Mouse (Mus musculus) kidney, embryonic 15.5 days (tissue): ENCODE results near the gene Sfrp2. TPM values are rescaled to one million over a fixed set of nuclear protein-coding genes. Genes with fewer than 3 reads are reported as not detected.
A peak's percentile ranks its signal among the peaks of the same experiment; 100 is the strongest.

Experiments used
- ATAC-seq: fragments of 200-750 bp; cut with Nextera tagmentation; replicated peaks from 2 replicates; pipeline ENCODE4 v1.8.0; 2017; ENCODE audit warnings: moderate TSS enrichment; ENCODE audit not compliant: low FRiP score
- H3K27ac ChIP-seq: fragments of 300-500 bp; sonication (generic); 2 replicates; pipeline ENCODE4 v1.5.1; 2015; ENCODE audit warnings: mild to moderate bottlenecking, inconsistent platforms
- H3K27me3 ChIP-seq: fragments of 300-500 bp; sonication (generic); 2 replicates; pipeline ENCODE4 v1.6.1; 2015; ENCODE audit warnings: inconsistent platforms
- H3K36me3 ChIP-seq: fragments of 300-500 bp; sonication (generic); 2 replicates; pipeline ENCODE4 v1.6.1; 2015; ENCODE audit warnings: inconsistent platforms
- H3K4me1 ChIP-seq: fragments of 300-500 bp; sonication (generic); 2 replicates; pipeline ENCODE4 v1.6.1; 2015; ENCODE audit warnings: inconsistent platforms
- H3K4me2 ChIP-seq: fragments of 300-500 bp; sonication (generic); 2 replicates; pipeline ENCODE4 v1.6.1; 2015; ENCODE audit warnings: moderate library complexity, mild to moderate bottlenecking, inconsistent platforms
- H3K4me3 ChIP-seq: fragments of 300-500 bp; sonication (generic); replicated peaks from 2 replicates; pipeline ENCODE4 v1.5.1; 2015; ENCODE audit warnings: mild to moderate bottlenecking, inconsistent platforms
- H3K9ac ChIP-seq: fragments of 300-500 bp; sonication (generic); 2 replicates; pipeline ENCODE4 v1.6.1; 2015; ENCODE audit warnings: mild to moderate bottlenecking, inconsistent platforms
- H3K9me3 ChIP-seq: fragments of 300-500 bp; sonication (generic); replicated peaks from 2 replicates; pipeline ENCODE4 v1.6.1; 2016; ENCODE audit warnings: inconsistent platforms
- WGBS: fragments of 180-500 bp; shearing (Covaris S2); methylation state at CpG from one replicate; pipeline ENCODE4 v1.1.7; 2015; ENCODE audit warnings: mixed read lengths; 5-methylcytosine and 5-hydroxymethylcytosine counted together
- polyA plus RNA-seq: library from polyadenylated mRNA; unstranded; fragments of >200 nt; fragmentation: Nextera tagmentation; extraction: Ambion mirVana; gene quantifications from 2 replicates; pipeline ENCODE4 v1.2.1, GENCODE M21; 2015

The Sfrp2 gene
- 175 and 225 TPM in 2 replicates for polyA plus RNA-seq

DNA sequence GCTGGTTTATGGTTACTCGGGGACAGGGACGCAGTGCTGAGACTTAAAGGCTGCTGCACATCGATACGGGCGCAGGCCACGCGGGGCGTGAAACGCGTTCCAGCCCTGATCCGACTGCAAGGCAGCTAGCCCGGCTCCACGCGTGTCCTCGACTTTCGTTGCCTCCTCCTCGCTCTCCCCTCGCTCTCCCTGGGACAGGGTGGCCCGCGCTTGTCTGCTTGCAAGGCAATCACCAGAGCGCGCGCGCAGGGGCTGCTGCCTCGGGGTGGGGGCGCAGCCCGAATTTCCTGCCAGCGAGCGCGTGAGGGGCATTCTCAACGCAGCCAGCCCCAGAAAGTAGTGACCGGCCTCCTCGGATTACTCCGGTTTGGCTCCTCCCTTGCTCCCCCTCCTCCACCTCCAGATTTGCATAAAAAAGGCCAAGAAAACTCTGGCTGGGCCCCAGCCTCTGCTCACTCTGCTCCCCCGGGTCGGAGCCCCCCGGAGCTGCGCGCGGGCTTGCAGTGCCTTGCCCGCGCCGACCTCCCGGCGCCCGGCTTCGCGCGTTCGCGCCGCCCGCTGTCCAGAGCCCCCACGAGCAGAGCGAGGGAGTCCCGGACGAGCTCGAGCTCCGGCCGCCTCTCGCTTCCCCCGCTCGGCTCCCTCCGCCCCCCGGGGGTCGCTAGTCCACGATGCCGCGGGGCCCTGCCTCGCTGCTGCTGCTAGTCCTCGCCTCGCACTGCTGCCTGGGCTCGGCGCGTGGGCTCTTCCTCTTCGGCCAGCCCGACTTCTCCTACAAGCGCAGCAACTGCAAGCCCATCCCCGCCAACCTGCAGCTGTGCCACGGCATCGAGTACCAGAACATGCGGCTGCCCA is at the start of gene Sfrp2:
Sfrp2 (plus strand) TSS at position 451 of the 855 bp plus-strand sequence.
- Histone ChIP-seq H3K4me3 (peak within 1 kb of the TSS; percentile 59), H3K4me2 (peak within 1 kb of the TSS; percentile 97), H3K36me3 (peaks cover 8% of the 10 kb centered on the region), H3K4me1 (peaks cover 45% of the 10 kb centered on the region), H3K27me3 (peaks cover 39% of the 10 kb centered on the region), H3K27ac (peak within 1 kb of the TSS; percentile 45), H3K9ac (peak within 1 kb of the TSS; percentile 64), H3K9me3 (no peaks in the 10 kb centered on the region)
- under 1% methylated on average over 79 of the region's 82 CpGs for WGBS
- peak; percentile 90 for ATAC-seq

DNA sequence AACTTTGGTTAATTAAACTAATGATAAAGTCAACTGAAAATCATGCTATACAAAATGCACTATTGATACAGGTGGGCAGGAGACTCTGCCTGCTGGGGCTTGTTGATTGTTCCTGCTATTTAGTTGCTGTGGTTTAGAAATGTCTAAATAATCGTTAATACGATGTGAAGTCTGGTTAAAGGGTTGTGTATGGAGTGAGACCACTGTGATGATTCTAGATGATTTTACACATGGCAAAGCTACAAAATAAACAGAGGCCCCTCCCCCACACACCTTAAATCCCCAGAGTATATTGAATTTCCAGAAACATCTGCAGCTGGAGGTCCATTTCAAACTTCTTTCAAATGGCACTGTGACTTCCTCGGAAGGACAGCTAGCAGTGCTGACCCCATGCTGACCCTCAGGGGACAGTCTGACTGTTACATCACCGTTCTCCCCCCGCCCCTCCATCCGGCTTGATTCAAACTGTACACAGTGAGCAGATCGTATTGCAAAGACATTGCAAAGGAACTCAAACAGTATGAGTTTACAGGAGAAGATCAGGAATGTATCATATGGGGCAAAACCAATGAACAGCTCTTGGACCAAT is 48.4 kb upstream of the Sfrp2 start:
- ATAC-seq = peak; percentile 69
- no peak overlapping the region for H3K27ac ChIP-seq
- no peak overlapping the region for H3K4me3 ChIP-seq
- H3K4me1 ChIP-seq = peaks cover 8% of the 10 kb centered on the region
- no peaks in the 10 kb centered on the region for H3K36me3 ChIP-seq
- no peak overlapping the region for H3K4me2 ChIP-seq
- no peak overlapping the region for H3K9ac ChIP-seq
- H3K9me3 ChIP-seq = no peaks in the 10 kb centered on the region
- 16% methylated on average over 7 of the region's 7 CpGs for whole genome bisulfite sequencing
- H3K27me3 ChIP-seq = no peaks in the 10 kb centered on the region

DNA sequence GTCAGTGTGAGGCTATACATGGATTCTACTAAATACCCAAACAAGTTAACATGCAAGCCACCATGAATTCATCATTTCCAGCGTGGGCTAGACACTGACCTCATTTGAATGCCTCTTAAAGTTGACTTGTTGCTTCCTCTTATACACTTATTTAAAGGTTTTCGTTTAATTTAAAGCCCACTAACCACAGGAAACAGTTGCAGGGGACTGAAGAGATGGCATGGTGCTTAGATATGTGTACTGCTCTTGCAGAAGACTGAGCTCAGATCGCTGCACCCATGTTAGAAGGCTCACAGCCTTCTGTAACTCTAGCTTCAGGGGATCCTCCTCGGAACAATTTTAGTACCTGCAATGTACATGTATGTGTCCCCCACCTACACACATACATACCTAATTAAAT is 47.5 kb upstream of the Sfrp2 start:
- Histone ChIP-seq H3K36me3 (no peaks in the 10 kb centered on the region), H3K4me2 (no peak overlapping the region), H3K9me3 (no peaks in the 10 kb centered on the region), H3K9ac (no peak overlapping the region), H3K27ac (no peak overlapping the region), H3K4me3 (no peak overlapping the region), H3K4me1 (peaks cover 8% of the 10 kb centered on the region), H3K27me3 (no peaks in the 10 kb centered on the region)
- WGBS = 77% methylated on average over 4 of the region's 4 CpGs
- no peak for ATAC-seq

DNA sequence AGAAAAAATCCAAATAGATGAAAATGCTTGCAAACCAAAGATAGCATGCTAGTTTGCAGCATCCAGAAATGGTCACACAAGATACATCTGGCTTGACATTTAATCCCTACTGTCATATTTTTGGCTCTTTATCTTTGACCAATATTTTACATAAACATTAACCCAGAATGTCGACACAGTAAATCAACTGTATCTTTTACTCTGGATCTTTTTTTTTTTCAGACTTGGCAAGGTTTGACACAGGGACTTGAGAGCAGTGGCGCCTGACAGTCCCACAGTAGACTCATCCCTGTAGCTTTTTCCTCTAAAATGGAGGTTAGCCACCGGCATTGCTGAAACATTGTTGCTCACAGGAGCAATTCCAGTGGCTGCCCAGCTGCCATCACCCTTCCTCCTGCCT is 37.9 kb upstream of the Sfrp2 start:
- ATAC-seq = no peak
- 70% methylated on average over 3 of the region's 3 CpGs for WGBS
- Histone ChIP-seq H3K4me1 (no peaks in the 10 kb centered on the region), H3K36me3 (no peaks in the 10 kb centered on the region), H3K9ac (no peak overlapping the region), H3K9me3 (no peaks in the 10 kb centered on the region), H3K4me2 (no peak overlapping the region), H3K27me3 (no peaks in the 10 kb centered on the region), H3K4me3 (no peak overlapping the region), H3K27ac (no peak overlapping the region)

DNA sequence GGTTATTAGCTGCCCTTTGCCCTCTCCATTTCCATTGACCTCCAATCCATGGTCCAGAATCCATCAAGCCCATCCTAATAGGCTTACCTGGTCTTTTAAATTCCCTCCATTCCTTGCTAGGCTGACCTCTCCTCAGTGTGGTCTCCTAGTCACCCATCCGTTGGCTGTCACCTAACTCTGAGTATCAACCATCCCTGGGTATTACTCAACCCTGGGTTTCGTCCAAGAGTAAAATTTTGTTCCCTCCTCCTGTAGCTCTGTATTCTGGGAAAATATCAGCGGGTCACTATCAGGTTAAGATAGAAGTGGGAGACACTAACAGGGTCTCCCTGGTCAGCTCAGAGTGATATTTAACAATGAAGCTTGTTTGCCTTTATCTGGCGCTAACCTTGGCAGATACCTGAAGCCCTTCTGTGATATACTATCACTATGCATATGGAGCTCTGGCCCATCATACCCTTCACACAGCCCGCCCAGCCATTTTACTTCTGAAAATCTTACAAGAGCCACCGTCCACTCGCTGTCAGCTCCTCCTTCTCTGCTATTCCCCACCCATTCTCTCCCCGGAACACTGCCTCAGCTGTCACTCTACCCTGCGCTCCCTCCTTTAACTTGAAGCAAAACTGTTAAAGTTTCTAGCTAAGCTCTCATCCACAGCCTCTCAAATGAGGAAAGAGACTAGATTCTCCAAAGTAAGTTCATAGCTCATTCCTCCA is 37.3 kb upstream of the Sfrp2 start:
- Histone ChIP-seq H3K27ac (no peak overlapping the region), H3K27me3 (no peaks in the 10 kb centered on the region), H3K9ac (no peak overlapping the region), H3K4me1 (0 out of 2 replicates have a peak, but pooled peaks cover 2% of the 10 kb centered on the region), H3K9me3 (no peaks in the 10 kb centered on the region), H3K4me3 (no peak overlapping the region), H3K36me3 (no peaks in the 10 kb centered on the region), H3K4me2 (no peak overlapping the region)
- WGBS = 84% methylated on average over 9 of the region's 9 CpGs
- ATAC-seq = no peak

DNA sequence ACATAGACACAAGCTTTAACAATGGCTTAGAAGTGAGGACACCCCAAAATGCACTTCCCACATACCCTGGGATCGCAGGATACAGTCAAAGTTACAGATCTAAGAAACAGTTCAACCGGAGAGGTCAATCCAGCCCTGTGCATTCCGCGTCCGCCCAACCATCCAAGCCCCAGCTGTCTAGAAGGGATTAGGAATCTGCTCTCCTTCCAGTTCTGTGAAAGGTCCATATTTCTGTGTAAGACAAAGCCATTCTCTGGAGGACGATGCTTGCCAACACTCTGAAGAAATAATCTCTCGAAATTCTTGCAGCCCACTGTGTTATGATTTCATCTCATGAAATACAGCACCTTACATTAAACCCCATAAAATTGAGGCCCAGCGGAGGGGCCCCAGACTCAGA is 32.1 kb upstream of the Sfrp2 start:
- H3K27ac ChIP-seq = no peak overlapping the region
- WGBS = 67% methylated on average over 8 of the region's 8 CpGs
- H3K4me1 ChIP-seq = 0 out of 2 replicates have a peak, but pooled peaks cover 5% of the 10 kb centered on the region
- no peaks in the 10 kb centered on the region for H3K9me3 ChIP-seq
- no peak overlapping the region for H3K9ac ChIP-seq
- H3K36me3 ChIP-seq = no peaks in the 10 kb centered on the region
- H3K4me2 ChIP-seq = no peak overlapping the region
- ATAC-seq = no peak
- H3K4me3 ChIP-seq = no peak overlapping the region
- no peaks in the 10 kb centered on the region for H3K27me3 ChIP-seq

DNA sequence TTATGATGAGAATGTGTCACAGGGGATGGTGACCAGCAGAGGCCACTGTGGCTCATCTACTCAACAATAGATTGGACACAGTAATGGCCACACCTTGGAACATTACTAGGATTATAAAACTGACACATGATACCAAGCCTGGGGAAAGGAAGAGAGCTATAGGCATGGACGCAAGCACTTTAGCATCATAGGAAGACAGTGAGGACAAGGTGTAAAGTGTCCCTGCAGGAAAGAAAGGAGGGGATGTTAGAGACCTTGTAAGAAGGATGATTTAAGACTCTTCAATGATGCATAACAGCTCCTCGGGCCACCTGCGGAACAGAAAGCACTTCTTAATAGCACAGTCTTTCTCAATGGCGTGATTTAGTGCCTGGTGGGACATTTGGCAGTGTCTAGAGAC is 29.1 kb upstream of the Sfrp2 start:
- Histone ChIP-seq H3K9me3 (no peaks in the 10 kb centered on the region), H3K4me3 (no peak overlapping the region), H3K36me3 (no peaks in the 10 kb centered on the region), H3K27me3 (no peaks in the 10 kb centered on the region), H3K4me2 (no peak overlapping the region), H3K4me1 (0 out of 2 replicates have a peak, but pooled peaks cover 5% of the 10 kb centered on the region), H3K9ac (no peak overlapping the region), H3K27ac (no peak overlapping the region)
- peak; percentile 77 for ATAC-seq
- WGBS = 32% methylated on average over 4 of the region's 4 CpGs

DNA sequence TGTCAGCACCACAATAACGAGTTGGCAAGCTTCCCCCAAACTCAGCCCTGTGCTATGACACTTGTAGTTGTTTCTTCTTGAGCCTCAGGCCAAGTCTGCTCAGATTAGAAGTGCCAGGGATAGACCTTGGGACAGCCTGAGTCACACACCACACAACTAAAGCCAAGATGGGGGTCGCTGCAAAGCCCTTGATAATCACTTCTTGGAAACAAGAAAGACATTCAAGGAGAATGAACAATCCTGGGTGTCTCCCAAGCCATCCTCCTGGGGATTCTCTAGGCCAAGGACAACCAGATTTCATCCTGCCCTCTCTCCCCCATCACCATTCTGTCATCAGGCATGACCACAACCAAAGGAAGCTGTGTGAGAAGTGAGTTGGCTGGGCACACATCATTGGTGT is 25.9 kb upstream of the Sfrp2 start:
- Histone ChIP-seq H3K4me1 (no peaks in the 10 kb centered on the region), H3K9ac (no peak overlapping the region), H3K4me3 (no peak overlapping the region), H3K4me2 (no peak overlapping the region), H3K27ac (no peak overlapping the region), H3K9me3 (no peaks in the 10 kb centered on the region), H3K36me3 (no peaks in the 10 kb centered on the region), H3K27me3 (no peaks in the 10 kb centered on the region)
- no peak for ATAC-seq
- 71% methylated on average over 2 of the region's 2 CpGs for WGBS

DNA sequence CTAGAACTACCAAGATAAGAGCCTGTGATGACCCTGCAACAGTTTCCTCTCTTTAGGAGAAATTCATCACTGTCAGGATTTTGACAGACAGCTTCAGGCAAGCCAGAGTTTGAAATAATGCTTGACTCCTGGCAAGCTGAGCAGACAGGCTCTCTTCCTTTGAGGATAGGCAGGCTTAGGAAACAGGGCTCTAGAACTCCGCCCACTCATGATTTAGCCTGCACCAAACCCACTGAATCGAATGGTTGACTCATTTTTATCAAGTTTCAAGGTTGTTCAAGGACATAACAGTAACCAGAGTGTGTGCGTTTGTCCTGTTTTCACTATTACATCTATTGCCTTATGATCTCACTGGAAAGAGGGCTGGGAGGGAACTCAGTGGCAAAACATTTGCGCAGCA is 18.8 kb upstream of the Sfrp2 start:
- Histone ChIP-seq H3K27me3 (no peaks in the 10 kb centered on the region), H3K9me3 (no peaks in the 10 kb centered on the region), H3K4me2 (no peak overlapping the region), H3K9ac (no peak overlapping the region), H3K36me3 (no peaks in the 10 kb centered on the region), H3K4me3 (no peak overlapping the region), H3K27ac (no peak overlapping the region), H3K4me1 (no peaks in the 10 kb centered on the region)
- 81% methylated on average over 4 of the region's 4 CpGs for WGBS
- ATAC-seq = no peak

DNA sequence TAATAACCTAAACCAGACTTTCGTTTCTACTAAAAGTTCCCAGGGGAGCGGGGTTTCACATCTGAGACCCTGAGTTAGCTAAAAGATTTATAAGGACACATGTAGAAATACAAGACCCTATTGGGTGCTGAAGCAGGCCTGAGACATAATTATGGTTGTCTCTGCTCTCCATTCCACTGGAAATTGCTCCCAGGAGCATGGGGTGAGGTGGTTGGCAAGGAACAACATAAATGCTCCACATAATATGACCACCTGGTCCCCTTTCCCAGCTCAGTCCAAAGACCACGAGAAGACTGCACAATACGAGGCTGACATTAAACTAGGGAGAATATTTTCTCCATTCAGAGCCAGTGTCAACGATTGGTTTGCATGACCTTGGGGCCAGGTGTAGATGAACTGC is 18.2 kb upstream of the Sfrp2 start:
- no peak overlapping the region for H3K9ac ChIP-seq
- no peaks in the 10 kb centered on the region for H3K9me3 ChIP-seq
- no peaks in the 10 kb centered on the region for H3K36me3 ChIP-seq
- ATAC-seq = no peak
- no peaks in the 10 kb centered on the region for H3K27me3 ChIP-seq
- H3K4me2 ChIP-seq = no peak overlapping the region
- H3K4me3 ChIP-seq = no peak overlapping the region
- no peak overlapping the region for H3K27ac ChIP-seq
- no peaks in the 10 kb centered on the region for H3K4me1 ChIP-seq
- 61% methylated on average over 5 of the region's 5 CpGs for WGBS

DNA sequence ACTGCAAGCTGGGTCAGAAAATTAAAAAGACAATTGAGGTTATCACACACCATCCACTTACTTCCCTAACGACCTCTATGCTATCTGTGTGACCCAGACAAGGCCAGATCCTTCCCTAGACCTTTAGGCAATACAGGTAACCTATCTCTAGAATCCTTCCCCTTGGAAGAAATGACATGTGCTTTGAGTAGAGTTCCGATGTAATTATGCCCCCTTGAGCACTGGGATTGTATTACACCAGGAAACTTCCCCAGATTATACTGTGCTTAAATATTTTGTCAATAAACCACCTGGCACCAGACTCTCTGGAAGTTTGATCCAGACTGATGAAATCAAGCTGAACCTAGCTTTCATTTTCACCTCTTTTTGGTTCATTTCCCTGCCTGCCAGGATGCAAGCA is 14.5 kb upstream of the Sfrp2 start:
- Histone ChIP-seq H3K36me3 (no peaks in the 10 kb centered on the region), H3K27me3 (no peaks in the 10 kb centered on the region), H3K4me3 (no peak overlapping the region), H3K4me2 (no peak overlapping the region), H3K4me1 (no peaks in the 10 kb centered on the region), H3K9me3 (no peaks in the 10 kb centered on the region), H3K9ac (no peak overlapping the region), H3K27ac (no peak overlapping the region)
- 31% methylated on average over 2 of the region's 2 CpGs for WGBS
- no peak for ATAC-seq

DNA sequence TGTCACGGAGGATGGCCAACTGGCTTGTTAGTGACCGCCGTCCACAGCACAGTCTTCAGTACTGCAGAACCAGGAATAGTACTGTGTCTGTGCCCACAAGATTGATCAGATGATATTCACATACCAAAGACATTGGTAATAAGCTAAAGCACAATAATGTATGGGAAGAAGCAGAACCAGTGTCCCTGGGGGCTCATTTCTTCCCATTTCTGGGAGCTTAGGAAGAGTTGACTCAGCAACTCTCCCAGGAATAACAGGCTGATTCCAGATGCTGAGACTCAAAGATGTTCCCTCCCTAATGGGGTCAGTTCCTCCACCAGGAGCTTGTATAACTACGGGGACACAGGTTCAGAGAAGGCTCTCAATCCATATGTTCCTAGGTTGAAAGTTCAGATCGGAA is 13.9 kb upstream of the Sfrp2 start:
- no peak for ATAC-seq
- Histone ChIP-seq H3K27me3 (no peaks in the 10 kb centered on the region), H3K27ac (no peak overlapping the region), H3K36me3 (no peaks in the 10 kb centered on the region), H3K9me3 (no peaks in the 10 kb centered on the region), H3K9ac (no peak overlapping the region), H3K4me1 (no peaks in the 10 kb centered on the region), H3K4me2 (no peak overlapping the region), H3K4me3 (no peak overlapping the region)
- whole genome bisulfite sequencing = 78% methylated on average over 5 of the region's 5 CpGs
